Mouse (Mus musculus) embryo, embryonic 11.5 days (tissue): ENCODE data around the gene Ano5.

Experiments
- DNase-seq: peaks from one replicate; pipeline ENCODE4 v3.0.0-alpha.2; 2012; ENCODE audit warnings: low read depth, low spot score

Ano5 gene

DNA sequence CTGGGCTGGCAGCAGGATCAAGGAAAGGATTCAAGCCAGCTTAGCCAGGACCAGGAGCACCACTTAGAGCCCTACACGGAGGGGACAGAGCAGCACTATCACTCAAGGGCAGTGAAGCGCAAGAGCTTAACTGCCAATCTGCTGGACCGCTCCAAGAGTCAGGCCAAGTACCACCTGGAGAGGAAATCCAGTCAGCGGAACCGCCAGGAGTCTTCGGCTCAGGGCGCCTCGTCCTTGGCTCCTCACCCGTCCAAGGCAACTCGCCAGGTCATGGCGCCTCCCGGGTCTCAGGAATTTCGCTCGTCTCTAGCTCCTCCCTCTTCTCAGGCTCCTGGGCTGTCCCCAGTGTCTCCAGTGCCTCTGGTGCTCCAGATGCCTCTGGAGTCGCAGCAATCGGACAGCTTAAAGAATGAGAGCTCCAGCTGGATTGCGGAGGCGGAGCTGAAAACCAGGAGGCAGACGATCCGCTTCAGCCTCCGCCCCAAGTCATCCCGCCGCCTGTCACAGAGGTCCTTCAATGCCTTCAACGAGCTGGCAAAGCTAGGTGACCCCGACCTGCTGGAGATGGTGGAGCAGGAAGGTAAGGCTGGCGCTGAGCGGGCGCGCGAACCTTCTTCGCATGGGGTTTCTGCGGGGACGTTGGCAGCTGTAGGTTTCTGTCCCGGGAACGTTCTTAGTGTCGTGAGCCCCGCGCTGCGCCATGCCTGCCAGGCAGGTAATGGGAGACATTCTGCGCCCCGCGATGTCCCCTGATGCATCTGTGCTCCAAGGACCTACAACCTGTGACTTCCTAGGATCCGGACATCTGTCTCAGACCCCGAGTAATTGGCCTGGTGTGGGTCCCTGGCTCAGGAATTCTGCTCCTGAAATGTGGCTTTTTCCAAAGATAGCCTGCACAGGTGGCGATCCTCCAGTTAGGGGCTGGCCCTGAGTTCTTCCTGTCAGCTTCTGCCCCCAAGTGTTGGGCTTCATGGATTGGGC, at the start of gene Ano5:
Gene Ano5, plus strand, starts transcription at position 359 of the 981 bp plus-strand sequence.
- DNase-seq: peak; percentile 20

DNA sequence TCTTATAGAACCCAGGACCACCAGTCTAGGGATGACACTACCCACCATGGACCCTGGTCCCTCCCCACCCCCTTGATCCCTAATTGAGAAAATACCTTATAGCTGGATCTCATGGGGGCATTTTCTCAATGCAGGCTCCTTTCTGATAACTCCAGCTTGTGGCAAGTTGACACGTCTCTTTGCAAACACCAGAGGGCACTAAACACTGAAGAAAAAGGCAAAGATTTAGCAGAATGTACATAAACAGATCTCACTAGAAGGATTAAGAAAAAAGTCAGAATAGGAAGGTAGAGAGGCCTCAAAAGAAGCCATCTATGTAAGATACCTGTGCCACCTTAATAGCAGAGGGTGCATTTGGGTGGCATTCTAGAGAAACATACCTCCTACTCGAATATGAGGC, 11.4 kb upstream of the Ano5 start:
- no peak for DNase-seq

DNA sequence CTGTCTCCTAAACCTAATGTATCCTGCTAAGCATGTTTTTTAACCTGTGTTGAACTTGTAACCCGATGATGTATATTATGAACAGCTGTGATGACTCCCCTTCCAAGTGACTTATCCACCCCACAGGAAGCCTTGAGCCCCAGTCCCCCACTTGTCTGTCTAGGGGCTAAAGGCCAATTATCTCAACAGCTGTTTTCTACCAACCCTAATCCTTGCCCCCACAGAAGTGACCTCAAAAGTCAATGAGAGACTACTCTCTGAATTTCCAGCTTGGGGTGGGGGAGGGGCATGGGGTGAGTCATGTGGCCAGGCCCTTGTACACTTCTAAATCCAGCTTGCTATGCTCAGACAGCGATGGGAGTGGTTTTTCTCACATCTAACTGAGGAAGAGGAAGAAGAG, 6.9 kb upstream of the Ano5 start:
- DNase-seq: no peak

DNA sequence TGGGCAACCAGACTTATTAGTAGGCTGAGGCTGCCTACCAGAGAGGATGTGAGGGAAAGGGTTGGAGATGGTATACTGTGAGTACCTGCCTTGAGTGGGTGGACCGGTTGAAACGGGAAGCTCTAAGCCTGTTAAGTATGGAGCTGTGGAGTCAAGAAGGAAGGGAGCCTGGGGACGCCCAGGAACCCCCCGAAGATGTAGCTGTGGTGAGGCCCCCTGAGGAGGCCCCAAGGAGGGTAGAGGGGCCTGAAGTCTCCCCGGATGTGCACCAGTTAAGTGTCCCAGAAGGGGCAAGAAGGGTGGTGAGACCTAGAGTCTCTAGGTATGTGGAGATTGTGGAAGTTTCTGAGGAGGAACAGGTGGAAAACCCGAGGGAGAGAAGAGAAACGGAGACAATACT, 682 bp upstream of the Ano5 start:
- DNase-seq: no peak

GRCm38 (mm10) chr7:51539344-51539743, 28.5 kb downstream of the Ano5 start:
- no peak for DNase-seq

DNA sequence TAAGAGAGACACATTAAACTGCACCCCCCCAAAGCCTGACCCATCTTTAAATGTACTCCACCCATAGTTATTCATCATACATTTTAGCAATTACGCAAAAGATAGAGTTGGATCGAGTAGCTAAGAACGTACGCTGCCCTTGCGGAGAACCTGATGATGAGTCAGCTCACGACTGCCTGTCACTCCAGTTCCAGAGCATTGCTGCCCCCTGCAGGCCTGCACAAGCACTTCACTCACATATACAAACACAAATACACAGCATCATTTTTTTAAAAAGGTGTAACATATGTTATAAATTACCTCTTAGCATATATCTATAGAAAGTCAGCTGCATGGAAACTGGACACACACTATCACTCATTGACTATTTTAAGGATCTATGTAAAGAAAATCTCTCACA, 29.9 kb downstream of the Ano5 start:
- peak; percentile 16 for DNase-seq

- no peak for DNase-seq
These were observed 89.2 kb downstream of the Ano5 start for GRCm38 (mm10) chr7:51600021-51600420.

- no peak for DNase-seq
These were observed 92.9 kb downstream of the Ano5 start for GRCm38 (mm10) chr7:51603741-51604140.

GRCm38 (mm10) chr7:51614404-51614803, 103.6 kb downstream of the Ano5 start:
- DNase-seq: no peak

GRCm38 (mm10) chr7:51617941-51618340, 107.1 kb downstream of the Ano5 start:
- DNase-seq: no peak

DNA sequence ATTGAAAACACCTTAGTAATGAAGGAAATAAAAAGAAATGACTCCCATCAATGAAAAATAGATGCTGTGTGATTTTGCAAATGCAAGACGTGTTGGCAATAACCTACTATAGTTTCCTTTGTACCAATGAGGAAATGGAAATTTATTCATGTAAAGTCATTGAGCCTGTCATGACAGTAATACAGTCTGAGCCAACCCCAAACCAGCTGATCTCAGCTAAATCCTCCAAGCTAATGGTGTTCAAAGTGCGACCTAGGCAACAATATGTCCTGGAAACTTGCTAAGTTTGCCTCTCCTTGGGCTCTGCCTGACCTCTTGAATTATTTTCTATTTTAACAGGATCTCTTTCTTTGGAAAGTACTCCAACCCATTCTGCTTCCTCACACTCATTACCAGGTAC, 107.6 kb downstream of the Ano5 start:
- DNase-seq: no peak

DNA sequence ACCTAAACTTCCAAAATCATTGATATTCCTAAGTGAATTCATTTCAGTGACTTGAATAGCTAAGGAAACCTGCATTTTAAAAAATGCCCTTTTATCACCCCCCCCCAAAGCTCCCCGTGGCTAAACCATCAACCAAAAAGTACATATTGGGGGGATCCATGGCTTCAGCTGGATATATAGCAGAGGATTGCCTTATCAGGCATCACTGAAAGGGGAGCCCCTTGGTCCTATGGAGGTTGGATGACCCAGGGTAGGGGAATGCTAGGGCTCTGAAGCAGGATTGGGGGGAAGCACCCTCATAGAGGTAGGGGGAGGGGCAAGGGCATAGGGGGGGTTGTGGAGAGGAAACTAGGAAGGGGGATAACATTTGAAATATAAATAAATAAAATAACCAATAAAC, 109.1 kb downstream of the Ano5 start:
- DNase-seq: no peak

GRCm38 (mm10) chr7:51621694-51622145, 110.9 kb downstream of the Ano5 start, which contains the start of gene Slc17a6:
Gene Slc17a6 (plus strand): TSS chr7:51622006.
- peak; percentile 73 for DNase-seq

DNA sequence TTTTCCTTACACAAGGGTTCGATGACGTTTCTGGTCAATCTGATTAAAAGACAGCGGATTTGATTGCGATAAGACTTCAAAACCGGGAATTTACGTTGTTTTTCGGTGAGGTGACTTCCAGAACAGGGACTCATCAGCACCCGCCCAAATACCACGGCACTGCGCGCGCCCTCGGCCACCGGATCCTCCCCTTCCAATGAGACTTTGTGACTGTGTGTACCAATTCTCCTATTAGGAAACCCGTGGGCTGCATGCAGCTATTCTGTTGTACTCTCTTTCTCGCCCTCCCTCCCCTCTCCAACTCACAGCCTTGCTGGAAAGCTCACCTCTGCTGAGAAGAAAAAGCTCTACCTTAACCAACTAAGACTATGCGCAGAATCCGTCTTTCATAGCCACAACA, 111.4 kb downstream of the Ano5 start:
- no peak for DNase-seq

DNA sequence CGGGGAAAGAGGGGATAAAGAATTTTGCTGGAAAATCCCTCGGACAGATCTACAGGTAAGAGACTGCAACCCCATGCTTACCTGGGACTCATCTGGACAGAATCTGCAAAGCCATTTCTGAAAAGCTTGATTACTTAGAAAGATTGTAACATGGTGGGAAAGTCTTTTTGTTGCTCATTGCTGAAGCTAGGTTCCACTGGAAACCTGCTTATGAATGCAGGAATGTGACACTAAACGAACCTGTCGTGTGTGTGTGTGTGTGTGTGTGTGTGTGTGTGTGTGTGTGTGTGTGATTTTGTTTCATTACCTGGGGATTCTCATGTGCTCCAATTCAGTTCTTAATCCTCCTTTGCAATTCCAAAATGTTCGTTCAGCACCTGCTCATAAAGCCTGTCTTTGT, 111.8 kb downstream of the Ano5 start:
- no peak for DNase-seq

DNA sequence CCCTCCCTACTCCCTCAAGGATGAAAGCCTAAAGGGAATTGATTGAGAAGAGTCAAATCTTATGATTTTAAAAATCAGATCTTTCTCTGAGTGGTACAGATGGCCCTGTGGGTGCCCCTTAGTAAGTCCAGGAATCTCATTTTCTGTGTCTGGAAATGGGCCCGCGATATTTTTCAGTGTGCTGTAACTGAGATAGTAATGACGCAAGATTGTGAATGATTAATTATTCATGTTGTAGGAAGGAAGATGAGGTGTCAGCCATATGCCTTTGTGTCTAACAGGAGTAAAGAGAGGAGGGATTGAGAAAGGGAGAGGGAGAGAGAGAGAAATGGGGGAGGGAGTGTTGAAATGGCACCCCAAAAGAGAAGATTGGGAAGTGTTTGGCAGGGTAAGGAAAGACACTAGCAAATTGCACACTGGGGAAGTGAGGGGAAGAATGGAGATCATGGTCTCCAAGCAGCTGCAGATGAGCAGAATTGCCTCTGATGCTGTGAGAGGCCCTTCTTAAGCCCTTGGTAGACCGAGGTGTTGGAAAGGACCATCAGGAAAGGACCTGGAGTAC, 113.6 kb downstream of the Ano5 start:
- DNase-seq: no peak

- no peak for DNase-seq
These were observed 114.3 kb downstream of the Ano5 start for GRCm38 (mm10) chr7:51625161-51625560.

- DNase-seq: no peak
These were observed 114.9 kb downstream of the Ano5 start for GRCm38 (mm10) chr7:51625591-51626255.

- DNase-seq: no peak
These were observed 115.7 kb downstream of the Ano5 start for GRCm38 (mm10) chr7:51626451-51627000.

DNA sequence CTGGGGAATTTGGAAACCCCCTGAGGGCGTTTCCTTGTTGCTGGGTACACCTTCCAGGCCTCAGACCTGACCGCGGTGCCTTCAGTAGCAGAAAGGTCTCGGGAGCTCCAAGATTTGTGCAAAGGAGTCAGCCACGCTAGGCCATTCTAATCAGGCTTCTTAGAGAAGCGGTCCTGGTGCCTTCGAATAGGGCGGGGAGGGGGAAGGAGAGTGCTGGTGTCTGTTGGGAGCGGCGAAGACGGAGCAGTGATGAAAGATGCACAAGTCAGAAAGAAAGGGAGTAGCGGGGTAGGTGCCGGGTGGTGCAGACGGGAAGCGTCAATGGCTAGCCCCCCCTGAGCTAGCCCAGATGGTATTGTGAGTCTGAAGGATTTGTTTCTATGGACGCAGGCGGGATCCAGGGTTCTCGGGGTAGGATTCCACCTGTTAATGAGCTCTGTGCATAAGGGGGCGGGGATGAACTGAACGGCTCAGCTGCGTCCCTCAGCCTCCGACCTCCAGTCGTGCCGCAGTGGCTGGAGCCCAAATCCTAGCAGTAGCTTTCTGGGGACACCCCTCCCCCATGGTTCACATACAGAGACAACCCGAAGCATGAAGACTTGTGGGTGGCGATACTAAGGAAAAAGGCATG, 116.3 kb downstream of the Ano5 start:
- DNase-seq: no peak

GRCm38 (mm10) chr7:51627666-51628065, 116.8 kb downstream of the Ano5 start:
- DNase-seq: no peak

GRCm38 (mm10) chr7:51628349-51628748, 117.5 kb downstream of the Ano5 start:
- DNase-seq: no peak
